Mouse (Mus musculus) natural killer cell, adult 2 months (primary cell): ENCODE measurements around the gene Gabrd.
"Not testable (repeated sequence)": the region's sequence is repeated elsewhere in the genome, so short reads cannot be mapped to it uniquely, and the experiment has no call there.

Source experiments
- DNase-seq, 2 experiments: peaks; one replicate each; pipeline ENCODE4 v3.0.0; 2022; ENCODE audit warnings: low spot score in 2 of 2

The Gabrd gene

DNA sequence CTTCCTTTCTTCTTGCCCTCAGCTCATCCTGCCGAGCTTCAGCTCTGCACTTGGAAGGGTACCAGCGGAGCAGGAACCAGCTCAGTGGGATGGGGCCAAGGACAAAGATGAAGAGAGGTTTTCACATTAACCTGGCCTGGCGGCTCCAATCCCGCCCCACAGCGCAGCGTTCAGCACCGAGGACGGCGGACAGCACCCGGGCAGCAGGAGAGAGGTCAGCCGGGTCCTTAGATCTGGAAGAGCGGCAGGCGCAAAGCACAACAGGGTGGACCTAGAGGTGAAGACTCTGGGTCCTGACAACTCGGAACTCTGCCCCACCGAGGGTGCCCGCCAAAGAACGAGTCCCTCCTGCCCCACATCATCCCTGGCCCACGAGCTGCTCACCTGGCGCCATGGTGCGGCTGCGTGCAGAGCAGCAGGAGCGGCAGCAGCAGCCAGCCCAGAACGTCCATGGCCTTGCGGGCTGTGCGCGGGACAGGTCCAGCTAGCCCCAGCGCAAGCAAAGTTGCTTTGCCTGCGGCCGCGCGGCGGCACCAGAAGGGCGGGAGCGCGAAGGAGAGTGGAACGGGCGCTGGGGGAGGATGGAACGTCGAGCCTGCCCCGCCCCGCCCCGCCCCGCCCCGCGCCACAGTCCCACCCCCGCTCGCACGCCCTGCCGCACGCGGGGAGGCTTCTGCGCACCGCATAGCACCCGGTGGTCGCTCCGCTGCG, at the start of gene Gabrd:
Gene Gabrd, minus strand, starts transcription at position 602 of the 711 bp plus-strand sequence.
- DNase-seq = no peak

- no peak for DNase-seq
Observed at GRCm38 (mm10) chr4:155442808-155443207, 44.9 kb upstream of the Gabrd start.

GRCm38 (mm10) chr4:155433993-155434392, 36.1 kb upstream of the Gabrd start:
- no peak for DNase-seq

DNA sequence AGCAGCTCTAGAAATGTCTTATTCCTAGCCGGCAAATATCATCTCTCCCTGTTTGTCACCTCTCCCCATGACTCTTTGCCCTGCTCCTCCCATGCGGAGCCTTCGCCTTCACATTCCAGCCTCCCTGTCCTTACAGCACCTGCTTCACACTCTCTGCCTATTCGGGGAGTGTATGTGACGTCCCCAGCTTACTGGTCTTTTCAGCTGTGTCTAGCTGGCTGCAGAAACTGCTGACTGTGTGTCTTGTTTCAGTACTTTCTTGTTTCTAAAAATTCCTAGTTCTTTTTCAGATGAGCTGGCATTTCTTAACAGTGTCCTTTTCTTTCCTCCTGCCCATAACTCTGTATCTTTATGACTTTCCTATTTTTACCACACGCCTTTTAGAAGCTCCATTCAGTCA, 34.4 kb upstream of the Gabrd start:
- DNase-seq = no peak

DNA sequence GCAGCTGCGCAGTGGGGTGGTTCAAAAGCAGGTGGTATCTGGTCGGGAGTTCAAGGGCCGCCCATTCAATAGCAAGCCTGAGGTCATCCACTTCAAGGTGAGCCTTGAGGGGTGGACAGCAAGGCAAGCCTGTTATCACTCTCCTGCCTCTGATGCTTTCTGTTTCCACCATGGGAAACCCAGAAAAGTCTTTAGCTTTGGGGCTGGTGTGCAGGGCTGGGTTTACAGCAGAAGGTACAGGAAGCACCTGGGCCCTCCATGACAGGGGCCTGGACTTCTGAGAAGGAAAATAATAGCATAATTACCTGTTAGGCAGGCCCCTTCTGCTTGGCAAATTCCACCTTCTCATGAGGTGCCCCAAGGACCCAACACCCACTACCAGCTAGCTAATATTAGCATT, 31.3 kb upstream of the Gabrd start:
- DNase-seq = no peak

- DNase-seq = no peak
Observed at GRCm38 (mm10) chr4:155428442-155428841, 30.5 kb upstream of the Gabrd start.

- no peak for DNase-seq
Observed at GRCm38 (mm10) chr4:155426272-155426671, 28.4 kb upstream of the Gabrd start.

DNA sequence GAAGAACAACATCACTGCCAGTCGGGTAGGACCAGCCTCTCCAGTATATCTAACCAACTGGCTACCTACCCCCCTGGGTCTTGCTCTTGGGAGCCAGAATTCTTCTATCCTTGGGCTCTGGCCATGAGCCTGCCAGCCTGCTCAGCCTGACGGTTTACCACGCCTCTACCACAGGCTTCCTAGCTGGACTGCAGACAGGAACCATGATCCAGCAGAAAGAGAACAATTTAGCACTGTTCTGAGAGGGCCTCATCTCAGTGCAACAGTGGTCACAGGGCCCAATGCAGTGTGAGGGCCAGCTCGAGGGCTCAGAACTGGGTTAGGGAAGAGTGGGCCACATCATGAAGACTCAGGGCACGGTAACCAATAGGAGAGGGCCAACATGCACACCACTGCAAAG, 26.1 kb upstream of the Gabrd start:
- DNase-seq = no peak

DNA sequence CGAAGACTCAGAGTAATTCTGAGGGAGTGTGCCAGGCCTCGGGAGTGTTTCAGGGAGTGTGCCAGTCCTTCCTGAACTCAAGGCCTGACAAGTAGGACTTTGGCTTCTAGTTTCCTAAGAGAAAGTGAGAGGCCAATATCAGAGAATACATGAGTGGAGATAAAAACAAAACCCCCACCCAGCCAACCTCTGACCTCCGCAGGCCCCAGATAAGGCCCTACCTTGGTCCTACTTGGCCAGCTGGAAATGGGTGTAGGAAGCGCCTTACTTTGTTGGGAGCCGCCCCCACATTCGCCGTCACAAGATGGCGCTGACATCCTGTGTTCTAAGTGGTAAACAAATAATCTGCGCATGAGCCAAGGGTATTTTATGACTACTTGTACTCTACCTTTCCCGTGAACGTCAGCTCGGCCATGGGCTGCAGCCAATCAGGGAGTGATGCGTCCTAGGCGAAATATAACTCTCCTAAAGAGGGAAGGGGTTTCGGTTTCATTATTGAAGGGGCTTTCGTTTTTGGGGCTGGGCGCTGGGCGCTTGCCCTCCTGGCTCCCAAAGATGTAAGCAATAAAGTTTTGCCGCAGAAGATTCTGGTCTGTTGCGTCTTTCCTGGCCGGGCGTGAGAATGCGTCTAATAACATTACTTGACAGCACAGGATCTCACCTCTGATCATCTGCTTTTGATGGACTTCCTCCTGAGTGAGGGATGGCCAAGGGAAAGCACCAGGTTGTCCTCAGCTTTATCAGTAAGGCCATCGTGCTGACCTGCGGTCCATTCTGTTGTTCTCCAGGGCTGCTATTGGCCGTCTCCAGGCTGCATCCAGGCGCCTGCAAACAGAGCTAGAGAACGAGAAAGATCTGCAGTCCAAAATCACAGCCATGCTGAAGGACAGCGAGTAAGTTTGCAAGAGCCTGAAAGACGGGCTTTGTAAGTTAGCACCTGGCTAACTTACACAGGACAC, 23.8 kb upstream of the Gabrd start:
- not testable (repeated sequence) for DNase-seq

DNA sequence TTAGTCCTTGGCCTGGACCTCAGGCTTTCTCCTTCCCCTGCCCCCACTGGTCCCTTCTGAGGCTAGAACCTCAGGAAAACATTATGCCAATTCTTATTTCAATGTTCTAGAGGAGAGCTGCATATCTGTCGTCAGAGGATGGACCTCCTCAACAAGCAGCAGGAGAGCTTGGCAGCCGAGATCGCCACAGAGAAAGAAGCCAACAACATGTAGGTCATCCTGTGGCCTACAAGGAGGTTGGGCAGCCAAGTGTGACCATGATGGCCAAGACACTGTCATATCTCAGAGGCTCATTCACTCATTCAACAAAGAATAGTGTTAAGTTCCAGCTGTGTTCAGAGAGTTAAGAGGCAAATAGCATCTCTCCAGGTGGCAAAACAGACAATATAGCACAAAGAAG, 22.2 kb upstream of the Gabrd start:
- DNase-seq = no peak

DNA sequence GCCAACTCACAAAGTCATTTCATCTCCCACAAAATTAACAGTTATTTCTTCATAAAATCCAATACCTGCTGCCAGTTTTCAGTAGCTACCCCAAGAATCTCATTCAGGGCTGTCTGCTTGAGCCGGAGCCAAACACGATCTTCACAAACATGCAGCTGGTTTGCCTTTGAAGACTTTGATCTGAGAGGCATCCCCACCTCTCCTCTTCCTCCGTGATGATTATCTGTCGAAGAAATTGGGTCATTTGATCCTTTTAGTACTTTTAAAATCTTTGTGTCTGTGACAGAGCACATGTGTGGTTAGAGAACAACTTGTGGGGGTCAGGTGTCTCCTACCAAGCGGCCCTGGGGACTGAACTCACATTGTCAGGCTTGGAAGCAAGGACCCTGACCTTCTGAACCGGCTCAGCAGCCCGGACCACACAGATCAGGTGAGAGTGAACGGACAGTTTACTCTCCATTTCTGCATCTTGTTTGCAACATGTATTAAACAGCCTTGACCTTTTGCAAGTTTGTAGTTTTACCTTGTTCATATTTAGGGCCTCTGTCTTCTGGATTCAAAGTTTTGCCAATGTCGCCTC, 16.8 kb upstream of the Gabrd start:
- no peak for DNase-seq

DNA sequence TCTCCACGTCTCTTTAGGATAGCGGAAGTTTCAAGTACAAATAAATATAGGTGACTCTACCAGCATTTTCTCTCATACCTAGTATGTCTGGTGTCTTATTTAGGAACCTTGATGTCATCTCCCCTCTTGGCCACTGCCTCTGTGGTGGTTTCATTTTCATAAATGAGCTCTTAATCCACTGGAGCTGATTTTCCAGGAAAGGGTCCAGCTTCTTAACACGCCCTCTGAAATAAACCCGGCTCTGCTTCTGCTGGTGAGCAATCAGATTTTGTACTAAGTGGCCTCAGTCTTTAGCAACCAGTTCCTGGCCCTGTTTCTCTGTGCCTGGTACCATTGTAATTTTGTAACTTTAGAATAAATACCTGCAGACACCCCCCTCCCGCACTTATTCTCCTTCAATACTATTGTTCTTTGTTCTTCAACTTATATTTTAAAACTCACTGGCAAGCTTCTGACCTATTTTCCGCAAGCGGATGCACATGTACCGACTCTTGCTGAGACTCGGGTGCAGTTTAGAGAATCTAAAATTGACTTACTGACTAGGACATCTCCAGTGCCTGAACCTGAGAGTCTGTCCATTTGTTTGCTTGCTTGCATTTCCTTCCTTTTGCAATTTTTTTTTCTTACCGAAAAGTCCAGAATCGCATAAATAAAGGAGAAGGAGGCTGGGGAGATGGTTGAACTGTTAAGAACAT, 15.9 kb upstream of the Gabrd start:
- DNase-seq = no peak

- no peak for DNase-seq
Observed at GRCm38 (mm10) chr4:155412124-155412523, 14.2 kb upstream of the Gabrd start.

DNA sequence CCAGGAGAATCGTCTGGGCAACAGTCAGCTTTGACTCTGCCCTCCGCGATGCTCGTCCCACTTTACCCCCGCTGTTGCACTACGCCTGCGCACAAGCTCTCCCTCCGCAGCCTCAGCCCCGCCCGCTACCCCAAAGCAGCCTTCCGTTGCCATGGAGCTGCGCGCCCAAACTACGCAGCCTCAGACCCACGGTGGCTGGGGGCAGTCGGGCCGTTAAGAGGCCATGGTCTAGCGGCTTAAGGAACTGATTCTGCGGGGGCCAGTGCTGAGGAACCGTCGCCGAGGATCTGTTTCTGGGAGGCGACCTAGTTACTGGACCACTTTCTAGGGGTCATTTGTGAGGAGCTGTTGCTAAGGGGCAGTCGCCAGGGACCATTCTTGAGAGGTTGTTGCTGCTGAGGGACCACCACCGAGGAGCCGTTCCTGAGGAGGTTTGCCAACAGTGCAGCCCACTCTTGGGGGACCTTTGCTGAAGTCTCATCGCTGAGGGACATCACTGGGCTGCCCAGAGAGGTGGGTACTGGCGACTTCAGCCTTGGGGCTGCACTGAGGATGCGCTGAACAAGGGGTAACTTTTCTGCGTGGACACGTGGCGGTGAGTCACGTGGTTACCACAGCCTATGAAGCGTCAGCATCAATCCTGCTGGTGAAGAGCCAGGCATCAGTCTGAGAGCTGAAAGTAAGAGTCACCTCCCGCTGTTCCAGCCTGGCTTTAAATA, 11.3 kb upstream of the Gabrd start, which contains the start of gene Cfap74:
Gene Cfap74, plus strand, starts transcription at position 133 of the 719 bp plus-strand sequence.
- peak; percentile 23 to 60 for DNase-seq

- no peak for DNase-seq
Observed at GRCm38 (mm10) chr4:155408695-155409057, 10.8 kb upstream of the Gabrd start.

DNA sequence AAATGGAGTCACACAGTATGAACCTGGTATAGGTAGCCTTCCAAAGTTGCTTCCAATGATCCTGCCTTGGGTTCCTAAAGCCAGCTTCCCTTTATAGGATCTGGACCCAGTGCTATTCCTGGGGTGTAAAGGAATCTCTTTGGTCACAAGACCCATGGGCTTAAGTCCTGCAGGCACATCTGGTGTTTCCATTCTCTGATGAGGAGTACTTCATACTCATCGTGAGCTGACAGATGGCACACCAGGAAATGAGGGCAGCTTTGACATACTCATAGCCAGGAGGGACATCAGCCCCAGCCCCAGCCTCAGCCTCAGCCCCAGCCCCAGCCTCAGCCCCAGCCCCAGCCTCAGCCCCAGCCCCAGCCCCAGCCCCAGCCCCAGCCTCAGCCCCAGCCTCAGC, 4.6 kb upstream of the Gabrd start:
- DNase-seq = no peak

GRCm38 (mm10) chr4:155401121-155401520, 3.2 kb upstream of the Gabrd start:
- no peak for DNase-seq

DNA sequence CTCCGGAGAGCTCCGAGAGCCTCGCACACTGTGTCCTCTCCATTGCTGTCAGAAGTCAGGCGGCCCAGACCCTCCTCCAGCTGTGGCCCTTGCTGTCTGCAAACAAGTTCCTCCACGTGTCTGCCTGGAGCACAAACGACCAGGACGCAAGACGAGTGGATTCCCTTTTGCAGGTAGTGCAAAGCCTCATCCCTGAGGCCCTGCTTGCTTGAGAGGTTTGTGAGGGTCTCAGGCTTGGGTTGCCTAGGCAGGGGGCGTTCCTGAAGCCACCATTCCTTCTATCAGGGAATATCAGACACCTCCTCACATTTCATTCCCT, 269 bp upstream of the Gabrd start:
- DNase-seq = no peak

GRCm38 (mm10) chr4:155396751-155397150, 1.2 kb downstream of the Gabrd start:
- no peak for DNase-seq

DNA sequence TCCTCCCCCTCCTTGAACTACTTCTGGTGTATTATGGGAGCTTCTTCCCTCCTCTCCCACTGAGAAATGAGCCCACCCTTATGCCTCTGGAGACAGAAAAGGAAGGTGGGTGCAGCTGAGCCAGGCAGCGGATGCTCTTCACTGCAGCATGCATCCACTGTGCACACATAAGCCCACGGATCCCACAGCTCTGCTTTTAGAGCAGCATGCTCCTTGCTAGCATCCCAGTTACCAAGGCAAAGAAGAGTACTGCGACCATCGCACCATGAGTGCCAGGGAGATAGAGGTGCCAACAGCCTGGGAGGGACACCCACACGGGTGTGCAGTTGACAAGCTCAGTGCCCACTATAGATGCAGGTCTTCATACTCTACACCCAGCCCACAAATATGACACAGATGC, 2.4 kb downstream of the Gabrd start:
- DNase-seq = no peak

DNA sequence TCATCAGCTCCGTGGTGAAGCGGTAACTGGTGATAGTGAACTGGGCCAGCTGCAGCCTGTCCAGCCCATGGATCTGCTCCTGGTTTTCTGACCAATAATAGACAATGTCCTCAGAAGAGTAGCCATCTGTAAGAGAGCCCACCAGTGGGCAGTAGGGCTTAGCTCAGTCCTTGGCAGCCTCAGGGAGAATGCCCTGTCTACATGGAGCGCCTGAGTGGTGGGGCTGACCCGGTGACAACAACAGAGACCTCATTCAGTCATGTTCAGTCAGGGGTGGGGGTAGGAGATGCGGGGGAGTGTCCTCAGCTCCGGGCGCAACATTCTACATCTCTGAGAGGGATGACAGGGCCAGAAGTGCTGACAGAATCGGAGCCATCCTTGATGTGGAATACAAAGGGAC, 10.7 kb downstream of the Gabrd start:
- DNase-seq = no peak
